Mouse (Mus musculus): Measurements from ENCODE around the gene Dcst1.

DNA sequence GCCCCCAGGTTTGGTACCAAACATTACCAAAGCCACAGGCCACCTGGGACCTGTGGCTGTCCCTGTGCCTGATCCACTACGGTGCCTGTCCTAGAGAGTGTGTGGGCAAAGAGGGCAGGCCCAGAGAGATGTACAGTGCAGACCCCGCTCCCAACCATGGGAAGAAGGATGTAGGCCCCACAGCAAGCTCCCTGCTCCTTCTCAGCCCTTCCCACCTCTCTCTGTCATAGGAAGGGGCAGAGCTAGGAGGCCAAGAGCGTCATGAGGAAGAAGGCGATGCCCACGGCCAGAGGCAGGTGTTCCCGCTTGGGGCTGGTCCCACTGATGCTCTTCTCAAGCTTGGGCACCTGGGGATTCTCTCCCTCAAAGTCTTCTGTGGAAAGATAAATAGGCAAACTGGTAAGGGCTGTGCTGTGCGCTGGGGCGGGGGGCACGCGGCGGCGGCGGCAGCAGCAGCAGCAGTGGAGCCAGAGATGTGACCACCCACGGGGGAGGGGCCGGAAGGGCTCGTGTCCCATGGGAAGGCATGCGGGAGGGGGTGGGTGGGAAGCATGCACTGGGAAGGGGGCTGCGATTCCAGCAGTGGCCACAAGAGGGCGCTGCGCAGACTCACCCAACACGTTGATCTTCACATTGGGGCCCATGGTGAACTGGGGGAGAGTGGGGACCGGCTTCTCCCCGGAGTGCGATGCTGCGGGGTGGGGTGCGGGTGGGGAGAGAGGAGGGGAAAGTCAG is 49.7 kb downstream of the Dcst1 start:
- TF ChIP-seq CTCF (IDR thresholded peaks at IDR 0.05; ENCODE audit: low read depth) (peak; percentile 88), EP300 (IDR thresholded peaks at IDR 0.05; ENCODE audit: low read depth) (no peak)
